23 mouse cellular contexts compared by ENCODE assay signal in the genomic region with DNA sequence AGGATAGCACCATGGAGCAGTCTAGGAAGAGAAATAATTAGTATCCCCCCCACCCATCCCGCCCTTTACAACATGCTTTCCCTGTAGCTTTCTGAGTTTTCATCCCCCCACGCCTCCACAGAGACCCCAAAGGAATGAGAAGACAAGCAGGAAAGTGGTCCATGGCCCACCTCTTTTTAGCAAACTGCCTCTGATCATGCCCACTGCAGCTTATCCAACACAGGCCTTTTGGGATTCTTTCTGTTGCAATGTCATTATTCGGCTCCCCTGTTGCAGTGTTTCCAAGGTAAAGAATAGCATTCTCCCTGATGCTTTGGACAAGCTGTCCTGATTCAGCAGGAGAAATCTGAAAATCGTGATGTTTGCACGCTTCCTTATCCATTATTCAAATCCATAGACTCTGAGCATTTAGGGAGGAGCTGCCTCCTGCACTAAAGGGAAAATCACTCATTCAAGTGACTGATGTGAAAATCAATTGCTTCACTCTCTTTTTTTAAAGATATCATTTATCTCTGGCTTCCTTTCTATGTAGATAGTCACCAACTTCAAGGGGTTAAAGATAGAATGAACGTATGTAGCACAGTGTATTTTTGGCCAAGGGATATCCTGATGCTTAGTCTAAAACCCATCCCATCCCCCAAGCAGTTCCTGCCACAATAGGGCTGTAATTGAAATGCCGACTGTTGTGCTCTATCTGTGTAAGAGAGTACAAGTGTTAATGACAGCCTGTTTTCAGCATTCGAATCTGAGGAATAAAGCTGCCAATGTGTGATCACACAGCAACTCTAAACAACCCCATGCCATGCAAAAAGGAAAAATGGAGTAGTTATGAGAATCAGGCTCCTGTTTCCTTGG.
DNase-seq lines count a peak whose midpoint lies in the region; ATAC-seq and TF ChIP-seq lines count a peak whose summit lies in the region.
"Had no signal": no experiment of that assay in that cellular context is flagged by ENCODE, and none has a peak within 500 bp of the region (broad histone marks: within the 10 kb centered on the region; RNA-seq: fewer than 3 reads in every experiment).

No protein-coding gene starts in this region.

- no peaks in the 10 kb centered on the region for H3K9me3 ChIP-seq in hindbrain, embryonic 11.5 days (ENCODE audit: control insufficient read depth, low read length)
- H3K9me3 ChIP-seq in hindbrain, postnatal 0 days (ENCODE audit: low read length) = no peaks in the 10 kb centered on the region
- no peaks in the 10 kb centered on the region for H3K9me3 ChIP-seq in forebrain, embryonic 15.5 days
- no peaks in the 10 kb centered on the region for H3K9me3 ChIP-seq in midbrain, embryonic 12.5 days
- H3K9me3 ChIP-seq in stomach, postnatal 0 days (ENCODE audit: control insufficient read depth, low read length) = no peaks in the 10 kb centered on the region
- H3K9me3 ChIP-seq: embryonic facial prominence, embryonic 13.5 days; intestine, embryonic 15.5 days; limb, embryonic 15.5 days had no signal

- ATAC-seq in hindbrain, embryonic 11.5 days (ENCODE audit: low FRiP score) = 0 out of 2 replicates have a peak, but pooled peaks have one; percentile 22
- ATAC-seq in hindbrain, postnatal 0 days = no peak
- ATAC-seq in forebrain, embryonic 15.5 days (replicated peaks) = peak; percentile 77
- peak; percentile 72 for ATAC-seq in midbrain, embryonic 12.5 days (ENCODE audit: low FRiP score, low read depth)
- ATAC-seq in stomach, postnatal 0 days (ENCODE audit: low FRiP score, low TSS enrichment) = no peak
- ATAC-seq: intestine, embryonic 15.5 days had no signal

- intact Hi-C loops in left cerebral cortex, postnatal 10 days (cut with DNase I) = no loop called here

- peak; percentile 5 for DNase-seq in hindbrain, embryonic 11.5 days (ENCODE audit: low spot score)
- no peak for DNase-seq in hindbrain, postnatal 0 days (ENCODE audit: low spot score)
- DNase-seq in brain, embryonic 14.5 days (ENCODE audit: low read depth) = peak; percentile 75
- DNase-seq in stomach, postnatal 0 days (ENCODE audit: low spot score) = no peak
- DNase-seq in liver = no peak
- DNase-seq in left cerebral cortex, postnatal 10 days (ENCODE audit: extremely low spot score in 1 of 2, low spot score in 2 of 2) = no peak
- DNase-seq: gastrocnemius, postnatal 10 days; kidney, adult 8-10 months; kidney, postnatal 36 days; layer of hippocampus, adult 9-11 months; left cerebral cortex, postnatal 4 days; right cerebral cortex, postnatal 14 days had no signal

- no peaks in the 10 kb centered on the region for H3K36me3 ChIP-seq in hindbrain, embryonic 11.5 days (ENCODE audit: control insufficient read depth, insufficient read depth, low read length)
- no peaks in the 10 kb centered on the region for H3K36me3 ChIP-seq in hindbrain, postnatal 0 days (ENCODE audit: insufficient read depth, low read length)
- H3K36me3 ChIP-seq in forebrain, embryonic 15.5 days = no peaks in the 10 kb centered on the region
- no peaks in the 10 kb centered on the region for H3K36me3 ChIP-seq in midbrain, embryonic 12.5 days
- H3K36me3 ChIP-seq in stomach, postnatal 0 days (ENCODE audit: control insufficient read depth, insufficient read depth, low read length) = no peaks in the 10 kb centered on the region
- H3K36me3 ChIP-seq: embryonic facial prominence, embryonic 13.5 days; G1E; intestine, embryonic 15.5 days; limb, embryonic 15.5 days had no signal

- TF ChIP-seq POLR2A in brain, embryonic 14.5 days (IDR thresholded peaks at IDR 0.05; ENCODE audit: borderline replicate concordance, extremely low read depth, insufficient read depth, insufficient read length, poor library complexity, severe bottlenecking) = no peak

- H3K4me3 ChIP-seq in hindbrain, embryonic 11.5 days (ENCODE audit: low read depth, low read length) = no peak overlapping the region
- H3K4me3 ChIP-seq in hindbrain, postnatal 0 days (ENCODE audit: low read length) = no peak overlapping the region
- no peak overlapping the region for H3K4me3 ChIP-seq in forebrain, embryonic 15.5 days
- H3K4me3 ChIP-seq in midbrain, embryonic 12.5 days = no peak overlapping the region
- no peak overlapping the region for H3K4me3 ChIP-seq in stomach, postnatal 0 days (ENCODE audit: low read depth, low read length)
- H3K4me3 ChIP-seq: embryonic facial prominence, embryonic 13.5 days; erythroblast, embryonic 14.5 days; intestine, embryonic 15.5 days; limb, embryonic 15.5 days had no signal

- WGBS in hindbrain, embryonic 11.5 days = 60% methylated on average over 8 of the region's 8 CpGs
- 41% methylated on average over 8 of the region's 8 CpGs for WGBS in hindbrain, postnatal 0 days
- 45% methylated on average over 8 of the region's 8 CpGs for WGBS in forebrain, embryonic 15.5 days
- 53% methylated on average over 8 of the region's 8 CpGs for WGBS in midbrain, embryonic 12.5 days
- 71% methylated on average over 8 of the region's 8 CpGs for WGBS in stomach, postnatal 0 days

- TF ChIP-seq CTCF in hindbrain, postnatal 0 days (IDR thresholded peaks at IDR 0.05; ENCODE audit: low read depth) = no peak
- TF ChIP-seq CTCF in brain, embryonic 14.5 days (IDR thresholded peaks at IDR 0.05; ENCODE audit: borderline replicate concordance, extremely low read depth, insufficient read depth, insufficient read length) = no peak
- TF ChIP-seq CTCF in stomach, postnatal 0 days (IDR thresholded peaks at IDR 0.05; ENCODE audit: low read depth) = no peak

- no peak for TF ChIP-seq EP300 in stomach, postnatal 0 days (optimal IDR thresholded peaks at IDR 0.05)

- H3K27ac ChIP-seq in hindbrain, embryonic 11.5 days (ENCODE audit: low read depth, low read length) = no peak overlapping the region
- no peak overlapping the region for H3K27ac ChIP-seq in hindbrain, postnatal 0 days
- H3K27ac ChIP-seq in forebrain, embryonic 15.5 days (replicated peaks) = peak overlapping the region; percentile 32; the same call in 1 of the 2 replicates
- H3K27ac ChIP-seq in midbrain, embryonic 12.5 days (replicated peaks) = 0 out of 2 replicates have a peak overlapping the region, but pooled peaks have one; percentile 25
- no peak overlapping the region for H3K27ac ChIP-seq in stomach, postnatal 0 days (replicated peaks)
- H3K27ac ChIP-seq: embryonic facial prominence, embryonic 13.5 days; intestine, embryonic 15.5 days; limb, embryonic 15.5 days; macrophage had no signal

- no peak overlapping the region for H3K4me2 ChIP-seq in hindbrain, embryonic 11.5 days (replicated peaks; ENCODE audit: low read depth, low read length)
- H3K4me2 ChIP-seq in hindbrain, postnatal 0 days (ENCODE audit: low read depth, low read length) = no peak overlapping the region
- H3K4me2 ChIP-seq in forebrain, embryonic 15.5 days (replicated peaks) = no peak overlapping the region
- no peak overlapping the region for H3K4me2 ChIP-seq in midbrain, embryonic 12.5 days (replicated peaks)
- H3K4me2 ChIP-seq in stomach, postnatal 0 days (replicated peaks; ENCODE audit: low read depth) = no peak overlapping the region
- H3K4me2 ChIP-seq: embryonic facial prominence, embryonic 13.5 days; heart, embryonic 11.5 days; intestine, embryonic 15.5 days; limb, embryonic 15.5 days had no signal

- no peaks in the 10 kb centered on the region; the same call in 1 of the 2 replicates for H3K4me1 ChIP-seq in hindbrain, embryonic 11.5 days (replicated peaks; ENCODE audit: control insufficient read depth, insufficient read depth, low read length)
- no peaks in the 10 kb centered on the region for H3K4me1 ChIP-seq in hindbrain, postnatal 0 days (ENCODE audit: insufficient read depth, low read length)
- H3K4me1 ChIP-seq in forebrain, embryonic 15.5 days = peaks cover 19% of the 10 kb centered on the region
- H3K4me1 ChIP-seq in midbrain, embryonic 12.5 days = peaks cover 12% of the 10 kb centered on the region; the same call in 1 of the 2 replicates
- H3K4me1 ChIP-seq in stomach, postnatal 0 days (replicated peaks; ENCODE audit: control insufficient read depth, insufficient read depth) = no peaks in the 10 kb centered on the region
- H3K4me1 ChIP-seq: embryonic facial prominence, embryonic 13.5 days; intestine, embryonic 15.5 days; limb, embryonic 15.5 days had no signal

- H3K9ac ChIP-seq in hindbrain, embryonic 11.5 days (ENCODE audit: low read depth, low read length) = no peak overlapping the region
- no peak overlapping the region for H3K9ac ChIP-seq in hindbrain, postnatal 0 days (replicated peaks; ENCODE audit: low read length)
- H3K9ac ChIP-seq in forebrain, embryonic 15.5 days (replicated peaks) = no peak overlapping the region
- H3K9ac ChIP-seq in midbrain, embryonic 12.5 days (replicated peaks) = 0 out of 2 replicates have a peak overlapping the region, but pooled peaks have one; percentile 24
- H3K9ac ChIP-seq in stomach, postnatal 0 days (ENCODE audit: low read length) = no peak overlapping the region
- H3K9ac ChIP-seq: embryonic facial prominence, embryonic 13.5 days; intestine, embryonic 15.5 days; limb, embryonic 15.5 days had no signal

- no peaks in the 10 kb centered on the region for H3K27me3 ChIP-seq in hindbrain, embryonic 11.5 days (ENCODE audit: control insufficient read depth, insufficient read depth, low read length)
- no peaks in the 10 kb centered on the region for H3K27me3 ChIP-seq in hindbrain, postnatal 0 days (ENCODE audit: insufficient read depth, low read length)
- H3K27me3 ChIP-seq in forebrain, embryonic 15.5 days = no peaks in the 10 kb centered on the region
- H3K27me3 ChIP-seq in midbrain, embryonic 12.5 days = no peaks in the 10 kb centered on the region
- H3K27me3 ChIP-seq in stomach, postnatal 0 days (ENCODE audit: control insufficient read depth, insufficient read depth, low read length) = no peaks in the 10 kb centered on the region
- H3K27me3 ChIP-seq: CH12.LX; embryonic facial prominence, embryonic 13.5 days; intestine, embryonic 15.5 days; limb, embryonic 15.5 days; Patski had no signal

Comparison
In these comparisons a context has a peak if more than half of its experiments do, and no peak if none do; other contexts are left out.
1. ATAC-seq: peak in hindbrain, embryonic 11.5 days (single experiment), forebrain, embryonic 15.5 days (single experiment) and midbrain, embryonic 12.5 days (single experiment); none in hindbrain, postnatal 0 days (single experiment) and stomach, postnatal 0 days (single experiment).
2. DNase-seq: peak in hindbrain, embryonic 11.5 days (single experiment) and brain, embryonic 14.5 days (single experiment); none in hindbrain, postnatal 0 days (single experiment), stomach, postnatal 0 days (single experiment), liver (single experiment) and left cerebral cortex, postnatal 10 days (0 of 2).
3. H3K27ac ChIP-seq: peak in forebrain, embryonic 15.5 days (single experiment) and midbrain, embryonic 12.5 days (single experiment); none in hindbrain, embryonic 11.5 days (single experiment), hindbrain, postnatal 0 days (single experiment) and stomach, postnatal 0 days (single experiment).